Mouse (Mus musculus): ENCODE data around the gene Gtf3c5. TPM values are rescaled to one million over a fixed set of nuclear protein-coding genes. Genes with fewer than 3 reads are reported as not detected.

Gtf3c5 gene
- 10 to 100 TPM; 19.1 to 19.4 TPM for total RNA-seq (2021)
- long read RNA-seq, experiment 1, transcript Gtf3c5-201 (12 exons, 2,739 nt): major isoform, 7 of 31 reads
- long read RNA-seq, experiment 1, partial matches to known transcripts: 0 of 31 reads
- long read RNA-seq, experiment 1, other reads (novel, unspliced or antisense): 24 of 31 reads
- long read RNA-seq, experiment 2, transcript Gtf3c5-201 (12 exons, 2,739 nt): major isoform, 6 of 16 reads
- long read RNA-seq, experiment 2, partial matches to known transcripts: 0 of 16 reads
- long read RNA-seq, experiment 2, other reads (novel, unspliced or antisense): 10 of 16 reads

- no peak for DNase-seq (ENCODE audit: low spot score in 2 of 2)
Observed at GRCm38 (mm10) chr2:28583651-28584050, at the start of gene Gtf3c5. TSS of gene Gtf3c5 (minus strand) at chr2:28583751.

DNA sequence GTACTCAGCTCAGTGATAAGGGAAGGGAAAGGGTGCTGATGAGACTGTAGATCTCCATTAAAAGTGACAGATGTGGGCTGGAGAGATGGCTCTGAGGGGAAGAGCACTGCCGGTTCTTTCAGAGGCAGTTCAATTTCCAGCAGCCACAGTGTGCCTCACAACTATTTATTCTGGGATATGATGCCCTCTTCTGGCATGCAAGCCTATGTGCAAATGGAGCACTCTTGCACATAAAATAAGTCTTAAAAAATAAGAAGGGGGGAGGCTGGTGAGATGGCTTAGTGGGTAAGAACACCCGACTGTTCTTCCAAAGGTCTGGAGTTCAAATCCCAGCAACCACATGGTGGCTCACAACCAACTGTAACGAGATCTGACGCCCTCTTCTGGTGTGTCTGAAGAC is 49.6 kb upstream of the Gtf3c5 start:
- no peak for DNase-seq (ENCODE audit: low spot score in 2 of 2)

DNA sequence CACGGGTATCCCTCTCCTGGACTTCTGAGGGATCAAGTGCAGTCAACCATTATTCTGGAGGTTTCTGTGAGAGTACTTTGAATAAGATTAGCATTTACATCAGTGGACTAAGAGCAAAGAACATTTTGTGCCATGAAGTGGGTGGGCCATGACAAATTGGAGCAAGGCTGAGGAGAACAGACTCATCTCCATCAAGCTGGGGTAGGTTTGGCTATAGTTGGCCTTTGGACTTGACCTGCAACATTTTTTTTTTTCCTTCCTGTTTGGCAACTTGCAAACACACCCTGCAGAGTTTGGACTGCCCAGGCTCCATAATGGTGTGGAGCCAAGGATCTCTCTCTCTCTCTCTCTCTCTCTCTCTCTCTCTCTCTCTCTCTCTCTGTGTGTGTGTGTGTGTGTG is 49.1 kb upstream of the Gtf3c5 start:
- DNase-seq (ENCODE audit: low spot score in 2 of 2): no peak

GRCm38 (mm10) chr2:28629911-28630381 is 46.4 kb upstream of the Gtf3c5 start:
- no peak for DNase-seq (ENCODE audit: low spot score in 2 of 2)

GRCm38 (mm10) chr2:28628053-28628452 is 44.5 kb upstream of the Gtf3c5 start:
- DNase-seq (ENCODE audit: low spot score in 2 of 2): no peak

DNA sequence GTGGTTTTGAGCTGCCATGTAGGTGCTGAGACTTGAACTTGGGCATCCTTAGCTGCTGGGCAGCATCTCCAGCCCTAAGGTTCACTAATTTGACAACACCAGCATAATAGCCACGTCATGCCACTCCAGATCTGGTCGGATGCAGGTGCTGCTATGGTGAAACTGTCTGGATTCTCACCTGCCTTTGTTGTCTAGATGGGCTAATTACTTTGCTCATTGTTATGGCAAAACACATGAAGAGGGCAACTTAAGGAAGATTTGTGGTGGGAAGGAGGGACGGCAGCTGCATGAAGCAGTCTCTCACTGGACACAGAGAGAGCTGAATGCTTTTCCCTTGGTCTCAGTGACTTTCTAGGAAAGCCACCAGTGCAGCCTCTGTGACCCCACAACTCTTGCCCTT is 42.5 kb upstream of the Gtf3c5 start:
- DNase-seq (ENCODE audit: low spot score in 2 of 2): no peak

- no peak for DNase-seq (ENCODE audit: low spot score in 2 of 2)
Observed at GRCm38 (mm10) chr2:28624870-28625269, 41.3 kb upstream of the Gtf3c5 start.

- peak in 1 of 2 experiments; percentile 14 for DNase-seq (ENCODE audit: low spot score in 2 of 2)
Observed at GRCm38 (mm10) chr2:28622521-28623124, 39.1 kb upstream of the Gtf3c5 start.

GRCm38 (mm10) chr2:28621664-28622171 is 38.2 kb upstream of the Gtf3c5 start, which contains the start of gene Gfi1b:
TSS of gene Gfi1b (minus strand) at chr2:28621982.
- DNase-seq (ENCODE audit: low spot score in 2 of 2): no peak

- no peak for DNase-seq (ENCODE audit: low spot score in 2 of 2)
Observed at GRCm38 (mm10) chr2:28621111-28621510, 37.6 kb upstream of the Gtf3c5 start.

DNA sequence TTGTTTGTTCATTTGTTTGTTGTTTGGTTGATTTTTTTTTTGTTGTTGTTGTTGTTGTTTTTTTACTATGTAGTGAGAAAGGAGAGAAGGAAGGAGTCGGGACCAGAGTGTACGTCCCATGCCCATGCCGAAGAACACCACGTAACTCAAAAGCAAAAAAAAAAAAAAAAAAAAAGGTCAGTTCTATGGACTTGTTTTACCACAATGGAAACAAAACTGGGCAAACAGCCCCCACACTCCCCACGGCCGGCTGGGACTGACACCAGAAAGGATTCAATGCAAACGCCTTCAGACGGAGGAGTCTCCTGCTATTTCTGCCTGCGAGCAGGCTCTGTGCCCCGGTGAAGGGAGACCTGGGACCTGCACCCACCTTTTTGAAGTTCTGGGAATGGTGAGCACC is 37.0 kb upstream of the Gtf3c5 start:
- DNase-seq (ENCODE audit: low spot score in 2 of 2): no peak

GRCm38 (mm10) chr2:28619369-28619768 is 35.8 kb upstream of the Gtf3c5 start:
- no peak for DNase-seq (ENCODE audit: low spot score in 2 of 2)

GRCm38 (mm10) chr2:28618777-28619336 is 35.3 kb upstream of the Gtf3c5 start:
- DNase-seq (ENCODE audit: low spot score in 2 of 2): no peak

DNA sequence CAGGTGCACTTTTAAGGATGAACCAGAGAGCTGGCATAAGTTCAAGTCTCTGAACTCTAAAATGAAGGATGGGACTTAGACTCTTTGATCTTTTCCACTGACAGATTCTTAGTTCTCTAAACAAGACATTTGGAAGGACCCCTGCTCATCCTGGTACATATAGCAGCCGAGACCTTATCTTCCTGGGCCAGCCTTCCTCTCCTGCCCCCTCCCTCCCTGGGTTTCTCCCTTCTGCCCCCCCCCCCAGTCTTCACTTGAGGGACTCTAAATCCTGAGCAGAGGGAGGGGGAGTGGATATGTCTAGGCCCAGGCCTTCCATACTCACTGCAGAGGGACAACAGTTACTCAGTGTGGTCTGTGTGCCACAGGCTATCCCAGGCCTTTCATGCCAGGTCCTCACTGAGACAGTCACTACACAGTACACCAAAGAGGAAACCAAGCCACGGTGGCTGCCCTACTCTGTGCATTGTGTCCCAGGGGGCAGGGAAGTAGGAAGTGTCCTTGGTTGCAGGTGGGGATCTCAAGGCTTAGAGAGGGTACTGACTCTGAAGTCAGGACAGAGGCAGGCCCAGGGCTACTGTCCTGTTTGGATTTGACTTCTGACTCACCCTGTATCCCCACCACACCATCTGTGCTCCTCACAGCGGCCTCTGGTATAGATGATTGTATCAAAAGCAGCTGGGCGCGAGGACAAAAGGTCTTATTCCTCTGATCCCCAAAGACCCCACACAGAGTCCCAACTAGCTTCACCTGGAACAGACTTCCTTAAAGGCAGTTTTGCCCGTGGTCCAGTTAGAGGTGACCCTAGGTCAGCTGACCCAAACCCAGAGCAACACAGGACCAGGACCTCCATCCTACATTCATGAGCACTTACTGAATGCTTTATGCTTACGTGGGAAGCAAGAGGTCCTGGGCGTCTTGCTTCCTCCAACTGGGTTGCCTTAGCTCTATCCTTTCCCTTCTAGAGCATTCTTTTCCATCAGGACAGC is 34.2 kb upstream of the Gtf3c5 start:
- no peak for DNase-seq (ENCODE audit: low spot score in 2 of 2)

- no peak for DNase-seq (ENCODE audit: low spot score in 2 of 2)
Observed at GRCm38 (mm10) chr2:28616874-28617273, 33.3 kb upstream of the Gtf3c5 start.

DNA sequence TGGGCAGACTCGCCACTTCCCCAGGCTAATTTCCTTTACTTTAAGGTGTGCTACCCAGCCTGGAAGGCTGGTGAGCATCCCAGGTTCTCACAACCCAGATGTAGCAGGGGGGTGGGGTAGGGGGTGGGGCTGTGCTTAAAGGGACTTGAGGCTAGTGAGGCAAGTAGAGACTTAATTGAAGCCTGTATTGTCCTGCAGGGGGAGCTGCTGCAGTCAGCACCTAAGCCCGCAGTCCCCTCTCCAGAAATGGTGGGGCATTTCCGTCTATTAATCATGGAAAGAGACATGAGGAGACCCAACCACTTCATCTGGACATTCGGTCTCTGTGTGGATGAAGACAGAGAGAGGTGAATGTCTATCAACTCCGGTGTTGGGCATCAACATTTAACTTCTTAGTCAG is 32.8 kb upstream of the Gtf3c5 start:
- DNase-seq (ENCODE audit: low spot score in 2 of 2): no peak

- no peak for DNase-seq (ENCODE audit: low spot score in 2 of 2)
Observed at GRCm38 (mm10) chr2:28613599-28613998, 30.0 kb upstream of the Gtf3c5 start.

- no peak for DNase-seq (ENCODE audit: low spot score in 2 of 2)
Observed at GRCm38 (mm10) chr2:28612436-28613063, 29.0 kb upstream of the Gtf3c5 start.

DNA sequence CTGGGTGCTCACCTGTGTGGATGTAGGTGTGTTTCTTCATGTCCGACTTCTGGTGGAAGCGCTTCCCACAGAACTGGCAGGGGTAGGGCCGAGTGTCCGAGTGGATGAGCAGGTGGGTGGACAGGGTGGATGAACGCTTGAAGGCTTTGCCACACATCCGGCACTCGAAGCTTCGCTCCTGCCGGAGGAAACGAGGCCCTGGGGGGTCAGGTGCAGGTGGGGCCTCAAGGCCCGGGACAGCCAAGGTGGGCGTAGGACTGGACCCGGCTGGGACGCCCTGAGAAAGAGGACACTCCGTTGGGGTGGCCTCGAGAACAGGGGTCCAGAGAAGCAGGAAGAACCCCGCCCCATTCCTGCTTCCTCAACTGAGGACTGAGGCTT is 27.8 kb upstream of the Gtf3c5 start:
- no peak for DNase-seq (ENCODE audit: low spot score in 2 of 2)

GRCm38 (mm10) chr2:28610716-28611406 is 27.3 kb upstream of the Gtf3c5 start:
- no peak for DNase-seq (ENCODE audit: low spot score in 2 of 2)

Measured in left cerebral cortex, adult 18-20 months (tissue).